Mouse (Mus musculus): Measurements from ENCODE around the gene Hc. TPM values are rescaled to one million over a fixed set of nuclear protein-coding genes. Genes with fewer than 3 reads are reported as not detected.

Hc gene
- total RNA-seq, 2 experiments from 2014 or later, result not detected

Other genes with a start within 250 kb of the Hc start
- 10 to 100 TPM; 41.9 to 45.2 TPM for gene Fbxw2, start 235.1 kb downstream of the Hc start, total RNA-seq (2021)
- not detected for gene Gm34653, start 228.4 kb downstream of the Hc start, total RNA-seq (2021)
- gene Cutal, start 187.0 kb downstream of the Hc start, total RNA-seq (2021), result under 1 TPM; 0.57 to 0.98 TPM
- 10 to 100 TPM; 11.9 to 16.3 TPM for gene Psmd5, start 186.5 kb downstream of the Hc start, total RNA-seq (2021)
- 1 to 10 TPM in 1 of 2 experiments, under 1 TPM in 1; 0.70 to 1.1 TPM for gene Phf19, start 147.4 kb downstream of the Hc start, total RNA-seq (2021)
- gene Traf1, start 99.7 kb downstream of the Hc start, total RNA-seq (2021), result 1 to 10 TPM; 1.0 to 1.3 TPM
- not detected for gene AI182371, start 40.1 kb upstream of the Hc start, total RNA-seq (2021)
- gene Cntrl, start 48.1 kb upstream of the Hc start, total RNA-seq (2021), result 1 to 10 TPM; 6.5 to 7.1 TPM
- gene Rab14, start 139.7 kb upstream of the Hc start, total RNA-seq (2021), result 100 to 1,000 TPM; 117 to 136 TPM
- gene Gsn, start 194.9 kb upstream of the Hc start, total RNA-seq (2021), result 100 to 1,000 TPM; 860 to 960 TPM